Mouse (Mus musculus): ENCODE measurements around the gene Fam110c. TPM values are rescaled to one million over a fixed set of nuclear protein-coding genes. Genes with fewer than 3 reads are reported as not detected.

Fam110c gene
- polyA plus RNA-seq, 1 experiment from 2014 or later, result 3.1 TPM

GRCm38 (mm10) chr12:31080352-31080751, 6.7 kb downstream of the Fam110c start:
- Histone ChIP-seq H3K36me3 (no peaks in the 10 kb centered on the region), H3K9me3 (replicated peaks) (no peaks in the 10 kb centered on the region), H3K4me2 (no peak overlapping the region), H3K4me1 (replicated peaks) (peaks cover 13% of the 10 kb centered on the region), H3K9ac (no peak overlapping the region), H3K4me3 (no peak overlapping the region), H3K27ac (no peak overlapping the region), H3K27me3 (peaks cover 16% of the 10 kb centered on the region)
- 78% methylated on average over 6 of the region's 6 CpGs for WGBS
- ATAC-seq (replicated peaks; ENCODE audit: insufficient number of reproducible peaks, insufficient read depth, low FRiP score, low read depth), result no peak

GRCm38 (mm10) chr12:31080890-31081554, 7.4 kb downstream of the Fam110c start:
- no peak for ATAC-seq (replicated peaks; ENCODE audit: insufficient number of reproducible peaks, insufficient read depth, low FRiP score, low read depth)
- Histone ChIP-seq H3K9me3 (replicated peaks) (no peaks in the 10 kb centered on the region), H3K4me1 (replicated peaks) (peaks cover 13% of the 10 kb centered on the region), H3K27ac (no peak overlapping the region; the same call in 1 of the 2 replicates), H3K9ac (no peak overlapping the region), H3K27me3 (peaks cover 9% of the 10 kb centered on the region), H3K4me3 (no peak overlapping the region), H3K4me2 (no peak overlapping the region), H3K36me3 (no peaks in the 10 kb centered on the region)
- 45% methylated on average over 6 of the region's 6 CpGs for WGBS

GRCm38 (mm10) chr12:31083007-31083406, 9.3 kb downstream of the Fam110c start:
- WGBS, result 13% methylated on average over 4 of the region's 4 CpGs
- Histone ChIP-seq H3K4me3 (no peak overlapping the region), H3K9ac (no peak overlapping the region), H3K4me1 (replicated peaks) (peaks cover 15% of the 10 kb centered on the region), H3K9me3 (replicated peaks) (no peaks in the 10 kb centered on the region), H3K4me2 (no peak overlapping the region), H3K27ac (no peak overlapping the region), H3K36me3 (no peaks in the 10 kb centered on the region), H3K27me3 (0 out of 2 replicates have a peak, but pooled peaks cover 3% of the 10 kb centered on the region)
- ATAC-seq (replicated peaks; ENCODE audit: insufficient number of reproducible peaks, insufficient read depth, low FRiP score, low read depth), result no peak

GRCm38 (mm10) chr12:31083407-31083806, 9.7 kb downstream of the Fam110c start:
- H3K27me3 ChIP-seq, result 0 out of 2 replicates have a peak, but pooled peaks cover 3% of the 10 kb centered on the region
- H3K4me3 ChIP-seq, result no peak overlapping the region
- H3K4me2 ChIP-seq, result no peak overlapping the region
- H3K27ac ChIP-seq, result no peak overlapping the region
- H3K9me3 ChIP-seq (replicated peaks), result no peaks in the 10 kb centered on the region
- no peak for ATAC-seq (replicated peaks; ENCODE audit: insufficient number of reproducible peaks, insufficient read depth, low FRiP score, low read depth)
- 65% methylated on average over 4 of the region's 4 CpGs for WGBS
- no peaks in the 10 kb centered on the region for H3K36me3 ChIP-seq
- peaks cover 15% of the 10 kb centered on the region for H3K4me1 ChIP-seq (replicated peaks)
- no peak overlapping the region for H3K9ac ChIP-seq

- no peaks in the 10 kb centered on the region for H3K36me3 ChIP-seq
- H3K9ac ChIP-seq, result no peak overlapping the region
- peaks cover 23% of the 10 kb centered on the region for H3K4me1 ChIP-seq (replicated peaks)
- no peak overlapping the region for H3K4me2 ChIP-seq
- H3K4me3 ChIP-seq, result no peak overlapping the region
- H3K27ac ChIP-seq, result no peak overlapping the region
- H3K9me3 ChIP-seq (replicated peaks), result no peaks in the 10 kb centered on the region
- no peaks in the 10 kb centered on the region for H3K27me3 ChIP-seq
- no peak for ATAC-seq (replicated peaks; ENCODE audit: insufficient number of reproducible peaks, insufficient read depth, low FRiP score, low read depth)
- 71% methylated on average over 4 of the region's 4 CpGs for WGBS
These were observed 13.4 kb downstream of the Fam110c start for GRCm38 (mm10) chr12:31087060-31087459.

GRCm38 (mm10) chr12:31090401-31090800, 16.7 kb downstream of the Fam110c start:
- no peak for ATAC-seq (replicated peaks; ENCODE audit: insufficient number of reproducible peaks, insufficient read depth, low FRiP score, low read depth)
- WGBS, result 28% methylated on average over 6 of the region's 6 CpGs
- H3K4me3 ChIP-seq, result no peak overlapping the region

GRCm38 (mm10) chr12:31090882-31091640, 17.4 kb downstream of the Fam110c start:
- Histone ChIP-seq H3K4me3 (no peak overlapping the region), H3K27me3 (no peaks in the 10 kb centered on the region), H3K27ac (no peak overlapping the region), H3K4me2 (no peak overlapping the region), H3K9ac (no peak overlapping the region), H3K9me3 (replicated peaks) (no peaks in the 10 kb centered on the region), H3K4me1 (replicated peaks) (peaks cover 15% of the 10 kb centered on the region), H3K36me3 (no peaks in the 10 kb centered on the region)
- WGBS, result 58% methylated on average over 11 of the region's 11 CpGs
- ATAC-seq (replicated peaks; ENCODE audit: insufficient number of reproducible peaks, insufficient read depth, low FRiP score, low read depth), result no peak

More at GRCm38 (mm10) chr12:31090401-31090800, 16.7 kb downstream of the Fam110c start:
- Histone ChIP-seq H3K4me1 (replicated peaks) (peaks cover 15% of the 10 kb centered on the region), H3K9ac (no peak overlapping the region), H3K4me2 (no peak overlapping the region), H3K36me3 (no peaks in the 10 kb centered on the region), H3K27ac (no peak overlapping the region), H3K9me3 (replicated peaks) (no peaks in the 10 kb centered on the region), H3K27me3 (no peaks in the 10 kb centered on the region)

- H3K4me1 ChIP-seq (replicated peaks), result peaks cover 15% of the 10 kb centered on the region
- 63% methylated on average over 5 of the region's 5 CpGs for WGBS
These were observed 18.8 kb downstream of the Fam110c start for GRCm38 (mm10) chr12:31092481-31092880.

GRCm38 (mm10) chr12:31097185-31097584, 23.5 kb downstream of the Fam110c start:
- no peaks in the 10 kb centered on the region for H3K9me3 ChIP-seq (replicated peaks)
- H3K27me3 ChIP-seq, result no peaks in the 10 kb centered on the region
- no peak overlapping the region for H3K4me2 ChIP-seq
- H3K4me3 ChIP-seq, result no peak overlapping the region
- H3K27ac ChIP-seq, result no peak overlapping the region
- no peak overlapping the region for H3K9ac ChIP-seq
- no peak for ATAC-seq (replicated peaks; ENCODE audit: insufficient number of reproducible peaks, insufficient read depth, low FRiP score, low read depth)
- no peaks in the 10 kb centered on the region for H3K4me1 ChIP-seq (replicated peaks)
- 86% methylated on average over 6 of the region's 6 CpGs for WGBS
- no peaks in the 10 kb centered on the region for H3K36me3 ChIP-seq

More at GRCm38 (mm10) chr12:31092481-31092880, 18.8 kb downstream of the Fam110c start:
- no peak for ATAC-seq (replicated peaks; ENCODE audit: insufficient number of reproducible peaks, insufficient read depth, low FRiP score, low read depth)
- Histone ChIP-seq H3K4me3 (no peak overlapping the region), H3K9me3 (replicated peaks) (no peaks in the 10 kb centered on the region), H3K27me3 (no peaks in the 10 kb centered on the region), H3K27ac (no peak overlapping the region), H3K4me2 (no peak overlapping the region), H3K9ac (no peak overlapping the region), H3K36me3 (no peaks in the 10 kb centered on the region)

- no peak overlapping the region for H3K27ac ChIP-seq
- no peak for ATAC-seq (replicated peaks; ENCODE audit: insufficient number of reproducible peaks, insufficient read depth, low FRiP score, low read depth)
- no peaks in the 10 kb centered on the region for H3K9me3 ChIP-seq (replicated peaks)
- WGBS, result 93% methylated on average over 4 of the region's 4 CpGs
- no peaks in the 10 kb centered on the region for H3K4me1 ChIP-seq (replicated peaks)
- H3K27me3 ChIP-seq, result no peaks in the 10 kb centered on the region
- no peak overlapping the region for H3K4me3 ChIP-seq
- H3K36me3 ChIP-seq, result no peaks in the 10 kb centered on the region
- H3K9ac ChIP-seq, result no peak overlapping the region
- H3K4me2 ChIP-seq, result no peak overlapping the region
These were observed 27.5 kb downstream of the Fam110c start for GRCm38 (mm10) chr12:31101190-31101589.

GRCm38 (mm10) chr12:31101821-31102220, 28.2 kb downstream of the Fam110c start:
- H3K9ac ChIP-seq, result no peak overlapping the region
- no peaks in the 10 kb centered on the region for H3K27me3 ChIP-seq
- no peaks in the 10 kb centered on the region for H3K36me3 ChIP-seq
- no peaks in the 10 kb centered on the region for H3K4me1 ChIP-seq (replicated peaks)
- no peak overlapping the region for H3K4me3 ChIP-seq
- H3K9me3 ChIP-seq (replicated peaks), result no peaks in the 10 kb centered on the region
- ATAC-seq (replicated peaks; ENCODE audit: insufficient number of reproducible peaks, insufficient read depth, low FRiP score, low read depth), result no peak
- WGBS, result 91% methylated on average over 4 of the region's 4 CpGs
- H3K27ac ChIP-seq, result no peak overlapping the region
- H3K4me2 ChIP-seq, result no peak overlapping the region
